Mouse (Mus musculus): ENCODE results near the gene Hebp2. TPM values are rescaled to one million over a fixed set of nuclear protein-coding genes. Genes with fewer than 3 reads are reported as not detected.

Hebp2 gene
- polyA plus RNA-seq, 1 experiment from 2014 or later = 12.3 TPM

DNA sequence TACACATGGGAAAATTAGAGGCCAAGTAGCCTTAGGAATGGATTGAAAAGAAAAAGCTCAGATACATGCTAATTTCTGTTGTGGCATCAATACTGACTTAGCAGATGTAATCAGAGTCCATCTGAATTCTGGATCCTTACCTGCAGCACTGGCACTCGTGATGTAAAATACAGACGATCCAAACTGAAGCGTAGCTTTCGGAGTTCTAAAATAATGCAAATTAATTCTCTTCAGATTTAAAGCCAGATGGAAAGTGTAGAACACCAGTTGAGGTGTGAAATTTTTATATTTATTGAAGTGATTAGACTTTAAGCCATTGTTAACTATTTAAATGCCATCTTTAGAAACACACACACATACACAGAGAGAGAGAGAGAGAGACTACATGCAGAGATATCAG, 15.7 kb downstream of the Hebp2 start:
- H3K4me1 ChIP-seq (replicated peaks) = peaks cover 28% of the 10 kb centered on the region
- H3K27me3 ChIP-seq = no peaks in the 10 kb centered on the region
- peaks cover 35% of the 10 kb centered on the region for H3K36me3 ChIP-seq
- H3K9ac ChIP-seq = no peak overlapping the region
- H3K4me2 ChIP-seq = no peak overlapping the region
- H3K27ac ChIP-seq = no peak overlapping the region
- no peaks in the 10 kb centered on the region for H3K9me3 ChIP-seq
- ATAC-seq (ENCODE audit: low FRiP score) = no peak
- H3K4me3 ChIP-seq = no peak overlapping the region
- WGBS = 86% methylated on average over 4 of the region's 4 CpGs

DNA sequence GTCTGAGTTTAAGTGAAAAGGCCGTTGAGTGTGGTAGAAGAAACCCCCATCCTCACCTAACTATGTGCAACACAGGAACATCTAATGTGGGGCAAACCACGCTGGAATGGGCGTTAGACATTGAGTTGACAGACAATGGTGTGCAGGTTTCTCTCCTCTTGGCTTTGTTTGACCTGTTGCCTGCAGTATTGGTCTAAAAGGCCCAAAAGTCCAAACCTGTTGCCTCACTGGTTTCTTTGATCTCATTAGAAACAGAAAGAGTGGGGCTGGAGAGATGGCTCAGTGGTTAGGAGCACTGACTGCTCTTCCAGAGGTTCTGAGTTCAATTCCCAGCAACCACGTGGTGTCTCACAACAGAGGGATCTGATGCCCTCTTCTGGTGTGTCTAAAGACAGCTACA, 16.7 kb downstream of the Hebp2 start:
- Histone ChIP-seq H3K36me3 (peaks cover 43% of the 10 kb centered on the region), H3K9me3 (no peaks in the 10 kb centered on the region), H3K9ac (no peak overlapping the region), H3K4me1 (replicated peaks) (peaks cover 31% of the 10 kb centered on the region), H3K27me3 (no peaks in the 10 kb centered on the region), H3K27ac (no peak overlapping the region), H3K4me3 (no peak overlapping the region), H3K4me2 (no peak overlapping the region)
- ATAC-seq (ENCODE audit: low FRiP score) = no peak
- 90% methylated on average over 4 of the region's 4 CpGs for WGBS

DNA sequence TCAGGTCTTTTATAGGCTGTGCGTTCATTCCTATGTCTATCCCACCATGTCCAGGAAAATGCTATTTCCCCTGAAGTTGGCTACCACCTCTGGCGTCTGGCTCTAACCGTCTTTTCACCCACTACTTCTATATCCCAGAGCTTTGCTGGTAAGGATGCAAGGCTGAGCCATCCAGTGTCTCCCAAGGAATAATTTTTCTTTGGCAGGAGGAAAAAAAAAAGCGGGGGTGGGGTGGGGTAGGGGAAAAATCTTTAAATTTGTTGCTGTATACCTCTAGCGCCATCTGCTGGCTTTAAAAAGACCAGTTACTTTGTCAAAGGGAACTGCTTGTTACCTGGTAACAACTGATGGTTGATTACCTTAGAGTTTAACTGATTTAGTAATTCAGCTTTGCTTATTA, 17.4 kb downstream of the Hebp2 start:
- Histone ChIP-seq H3K9me3 (no peaks in the 10 kb centered on the region), H3K4me1 (replicated peaks) (peaks cover 31% of the 10 kb centered on the region), H3K36me3 (peaks cover 49% of the 10 kb centered on the region), H3K4me2 (no peak overlapping the region), H3K27ac (no peak overlapping the region), H3K4me3 (no peak overlapping the region), H3K9ac (no peak overlapping the region), H3K27me3 (no peaks in the 10 kb centered on the region)
- ATAC-seq (ENCODE audit: low FRiP score) = no peak
- 46% methylated on average over 5 of the region's 5 CpGs for WGBS

DNA sequence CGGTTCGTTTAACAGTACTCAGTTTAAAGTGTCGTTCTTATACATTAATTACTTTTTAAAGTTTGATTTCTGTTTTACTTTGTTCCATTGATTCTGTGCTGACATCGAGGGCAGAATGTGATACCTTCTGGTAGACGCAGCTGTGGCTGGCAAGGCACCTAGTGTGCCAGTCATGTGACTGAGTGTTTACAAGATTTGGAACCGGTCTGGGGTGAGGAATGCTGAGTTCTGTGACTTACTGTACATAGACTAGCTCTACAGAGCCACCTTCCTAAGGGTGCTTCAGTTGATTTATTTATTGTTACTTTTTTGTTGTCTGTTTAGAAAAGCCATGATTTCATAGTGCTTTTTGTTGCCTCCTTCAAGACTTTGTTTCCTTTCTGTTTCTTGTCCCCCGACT, 18.1 kb downstream of the Hebp2 start:
- no peak overlapping the region for H3K9ac ChIP-seq
- WGBS = 78% methylated on average over 7 of the region's 7 CpGs
- no peak overlapping the region for H3K4me3 ChIP-seq
- peaks cover 45% of the 10 kb centered on the region for H3K36me3 ChIP-seq
- no peaks in the 10 kb centered on the region for H3K9me3 ChIP-seq
- no peak for ATAC-seq (ENCODE audit: low FRiP score)
- peaks cover 31% of the 10 kb centered on the region for H3K4me1 ChIP-seq (replicated peaks)
- H3K27ac ChIP-seq = no peak overlapping the region
- H3K27me3 ChIP-seq = no peaks in the 10 kb centered on the region
- no peak overlapping the region for H3K4me2 ChIP-seq

DNA sequence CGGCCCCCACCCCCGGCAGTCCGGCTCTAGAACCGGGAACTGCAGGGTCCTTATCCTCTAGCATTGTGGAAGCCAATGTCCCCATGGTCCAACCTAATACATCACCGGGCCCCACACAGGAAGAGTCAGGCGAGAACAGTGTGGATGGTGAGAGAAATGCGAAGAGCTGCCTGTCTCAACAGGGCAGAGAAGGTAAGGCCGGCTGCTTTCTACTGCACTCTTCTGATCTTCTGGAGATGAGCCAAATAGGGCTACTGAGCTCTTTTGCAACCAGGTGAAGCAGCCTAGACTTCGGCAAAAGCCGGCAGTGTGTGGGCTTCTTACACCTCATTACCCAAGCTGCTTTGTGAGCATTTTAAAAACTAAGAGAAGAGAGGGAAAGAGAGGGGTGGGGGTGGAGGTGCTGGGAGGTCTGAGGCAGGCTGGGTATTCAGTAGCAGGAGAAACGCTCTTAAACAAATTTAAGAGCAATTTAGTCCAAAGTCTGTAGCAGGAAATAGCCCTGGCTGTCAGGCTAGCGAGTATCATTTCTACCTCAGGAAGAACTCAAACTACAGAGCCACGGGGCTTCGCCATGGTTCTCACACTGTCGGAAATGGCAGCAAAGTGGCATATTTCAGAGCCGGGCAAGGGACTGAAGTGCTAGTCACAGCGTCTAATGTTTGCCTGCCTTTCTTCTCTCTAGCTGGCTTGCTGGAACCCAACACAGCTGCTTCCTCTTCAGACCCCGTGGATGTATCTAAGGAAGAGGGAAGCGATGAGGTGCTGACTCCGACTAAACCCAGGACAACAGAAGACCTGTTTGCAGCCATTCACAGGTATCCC, 18.8 kb downstream of the Hebp2 start:
- no peaks in the 10 kb centered on the region for H3K9me3 ChIP-seq
- peaks cover 33% of the 10 kb centered on the region for H3K4me1 ChIP-seq (replicated peaks)
- peak overlapping the region; percentile 71 for H3K27ac ChIP-seq
- H3K4me3 ChIP-seq = no peak overlapping the region
- H3K4me2 ChIP-seq = no peak overlapping the region
- 72% methylated on average over 20 of the region's 20 CpGs for WGBS
- H3K36me3 ChIP-seq = peaks cover 40% of the 10 kb centered on the region
- peak; percentile 14; the same call in 1 of the 2 replicates for ATAC-seq (ENCODE audit: low FRiP score)
- no peaks in the 10 kb centered on the region for H3K27me3 ChIP-seq
- H3K9ac ChIP-seq = no peak overlapping the region

DNA sequence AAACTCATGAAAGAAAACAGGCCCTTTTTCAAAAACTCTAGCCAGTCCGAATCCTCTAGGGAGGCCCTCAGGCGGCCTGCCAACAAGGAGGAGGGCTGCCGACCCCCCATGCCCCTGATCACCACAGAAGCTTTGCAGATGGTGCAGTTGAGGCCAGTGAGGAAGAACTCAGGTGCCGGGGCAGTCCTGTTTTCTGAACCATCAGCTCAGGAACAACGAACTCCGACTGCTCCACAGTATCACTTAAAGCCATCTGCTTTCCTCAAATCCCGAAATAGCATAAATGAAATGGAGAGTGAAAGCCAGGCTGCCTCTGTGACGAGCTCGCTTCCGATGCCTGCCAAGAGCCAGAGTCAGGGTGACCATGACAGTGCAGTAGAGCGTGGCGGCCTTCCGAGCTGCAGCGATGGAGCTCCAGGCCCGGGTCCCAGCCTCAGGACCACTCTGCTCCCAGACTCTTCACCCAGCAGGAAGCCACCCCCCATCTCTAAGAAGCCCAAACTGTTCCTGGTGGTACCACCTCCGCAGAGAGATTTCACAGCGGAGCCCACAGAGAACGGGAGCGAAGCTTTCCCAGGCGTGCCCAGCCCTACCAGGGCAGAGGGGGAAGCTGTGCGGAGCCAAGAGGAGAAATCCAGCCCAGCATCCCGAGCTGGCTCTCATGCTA, 19.6 kb downstream of the Hebp2 start:
- Histone ChIP-seq H3K9ac (no peak overlapping the region; the same call in 1 of the 2 replicates), H3K4me2 (no peak overlapping the region), H3K27me3 (no peaks in the 10 kb centered on the region), H3K9me3 (no peaks in the 10 kb centered on the region), H3K36me3 (peaks cover 33% of the 10 kb centered on the region), H3K27ac (peak overlapping the region; percentile 71), H3K4me1 (replicated peaks) (peaks cover 33% of the 10 kb centered on the region), H3K4me3 (no peak overlapping the region)
- 70% methylated on average over 22 of the region's 22 CpGs for WGBS
- ATAC-seq (ENCODE audit: low FRiP score) = peak; percentile 63; the same call in 1 of the 2 replicates

DNA sequence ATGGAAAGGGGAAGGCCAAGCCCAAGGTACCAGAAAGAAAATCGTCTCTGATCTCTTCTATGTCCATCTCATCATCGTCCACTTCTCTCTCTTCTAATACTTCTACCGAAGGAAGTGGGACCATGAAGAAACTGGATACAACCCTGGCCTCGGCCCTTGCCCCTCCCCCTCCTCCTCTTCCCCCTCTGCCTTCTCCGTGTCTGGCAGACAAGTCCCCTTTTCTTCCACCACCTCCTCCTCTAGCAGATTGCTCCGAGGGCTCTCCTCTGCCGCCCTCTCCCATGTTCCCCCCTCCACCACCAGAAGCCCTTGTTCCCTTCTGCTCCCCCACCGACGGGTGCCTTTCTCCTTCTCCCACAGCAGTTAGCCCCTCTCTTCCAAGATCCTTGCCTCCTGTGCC, 20.1 kb downstream of the Hebp2 start:
- 0 out of 2 replicates have a peak, but pooled peaks have one; percentile 25 for ATAC-seq (ENCODE audit: low FRiP score)

DNA sequence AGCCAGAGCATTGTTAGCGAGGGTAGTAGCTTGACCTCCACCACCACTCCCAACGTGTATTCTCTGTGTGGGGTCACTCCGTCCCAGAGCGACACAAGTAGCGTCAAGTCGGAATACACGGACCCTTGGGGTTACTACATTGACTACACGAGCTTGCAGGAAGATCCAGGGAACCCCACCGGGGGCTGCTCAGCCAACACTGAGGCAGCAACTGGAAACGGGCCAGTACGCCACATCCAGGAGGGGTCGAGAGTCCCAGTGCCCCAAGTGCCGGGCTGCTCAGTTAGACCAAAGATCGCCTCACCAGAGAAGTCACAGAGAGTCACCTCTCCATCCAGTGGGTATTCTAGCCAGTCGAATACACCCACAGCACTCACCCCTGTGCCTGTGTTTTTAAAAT, 20.6 kb downstream of the Hebp2 start:
- ATAC-seq (ENCODE audit: low FRiP score) = no peak
- peaks cover 30% of the 10 kb centered on the region for H3K36me3 ChIP-seq

More for the DNA sequence above, 20.1 kb downstream of the Hebp2 start:
- Histone ChIP-seq H3K4me3 (no peak overlapping the region), H3K4me1 (replicated peaks) (peaks cover 33% of the 10 kb centered on the region), H3K27me3 (no peaks in the 10 kb centered on the region), H3K9me3 (no peaks in the 10 kb centered on the region), H3K9ac (no peak overlapping the region), H3K36me3 (peaks cover 30% of the 10 kb centered on the region), H3K27ac (peak overlapping the region; percentile 71), H3K4me2 (no peak overlapping the region)
- 56% methylated on average over 9 of the region's 9 CpGs for WGBS

DNA sequence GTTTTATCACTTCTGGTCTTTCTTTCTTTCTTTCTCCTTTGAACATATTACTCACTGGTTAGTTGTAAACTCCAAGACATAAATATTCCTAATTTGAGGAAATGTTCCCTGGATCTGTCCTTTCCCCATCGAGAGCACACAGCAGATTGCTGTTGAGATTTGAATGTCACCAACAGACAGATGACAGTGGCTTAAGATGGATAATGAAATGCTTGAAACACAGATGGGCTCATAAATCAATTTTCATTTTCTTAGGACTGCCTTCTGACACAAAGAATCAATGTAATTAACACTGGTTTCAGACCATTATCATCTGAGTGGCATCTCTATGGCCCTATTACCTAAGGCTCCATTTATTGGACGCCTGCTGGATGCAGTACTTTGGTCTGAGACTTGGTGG, 23.3 kb downstream of the Hebp2 start:
- no peaks in the 10 kb centered on the region for H3K9me3 ChIP-seq
- whole genome bisulfite sequencing = 49% methylated on average over 2 of the region's 2 CpGs
- H3K4me2 ChIP-seq = no peak overlapping the region
- peaks cover 31% of the 10 kb centered on the region for H3K4me1 ChIP-seq (replicated peaks)
- H3K27ac ChIP-seq = 0 out of 2 replicates have a peak overlapping the region, but pooled peaks have one; percentile 13
- peaks cover 30% of the 10 kb centered on the region for H3K36me3 ChIP-seq
- no peak for ATAC-seq (ENCODE audit: low FRiP score)
- no peaks in the 10 kb centered on the region for H3K27me3 ChIP-seq
- H3K9ac ChIP-seq = no peak overlapping the region
- no peak overlapping the region for H3K4me3 ChIP-seq

More for the DNA sequence above, 20.6 kb downstream of the Hebp2 start:
- Histone ChIP-seq H3K9me3 (no peaks in the 10 kb centered on the region), H3K27me3 (no peaks in the 10 kb centered on the region), H3K4me3 (no peak overlapping the region), H3K4me2 (no peak overlapping the region), H3K9ac (no peak overlapping the region), H3K27ac (peak overlapping the region; percentile 71), H3K4me1 (replicated peaks) (peaks cover 33% of the 10 kb centered on the region)
- 71% methylated on average over 15 of the region's 15 CpGs for WGBS

DNA sequence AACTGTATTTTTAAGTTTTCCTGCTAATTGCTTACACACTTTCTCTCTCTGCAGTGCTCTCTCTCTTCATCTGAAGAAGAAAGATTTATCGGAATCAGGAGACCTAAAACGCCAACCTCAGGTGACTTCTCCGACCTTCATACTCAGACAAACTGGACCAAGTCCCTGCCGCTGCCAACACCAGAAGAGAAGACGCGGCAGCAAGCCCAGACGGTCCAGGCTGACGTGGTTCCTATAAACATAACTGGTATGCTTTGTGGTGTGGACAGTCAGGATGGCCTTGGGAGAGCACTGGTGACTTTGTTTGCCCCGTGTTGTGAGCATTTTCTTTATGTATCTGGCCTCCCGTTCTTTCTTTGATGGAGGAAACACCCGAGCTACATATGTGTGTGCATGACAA, 34.4 kb downstream of the Hebp2 start:
- H3K4me3 ChIP-seq = no peak overlapping the region
- H3K27me3 ChIP-seq = no peaks in the 10 kb centered on the region
- WGBS = 91% methylated on average over 11 of the region's 11 CpGs
- no peak overlapping the region for H3K9ac ChIP-seq
- H3K9me3 ChIP-seq = no peaks in the 10 kb centered on the region
- H3K4me1 ChIP-seq (replicated peaks) = peaks cover 32% of the 10 kb centered on the region
- H3K27ac ChIP-seq = no peak overlapping the region
- H3K36me3 ChIP-seq = peaks cover 16% of the 10 kb centered on the region
- H3K4me2 ChIP-seq = no peak overlapping the region
- ATAC-seq (ENCODE audit: low FRiP score) = no peak

DNA sequence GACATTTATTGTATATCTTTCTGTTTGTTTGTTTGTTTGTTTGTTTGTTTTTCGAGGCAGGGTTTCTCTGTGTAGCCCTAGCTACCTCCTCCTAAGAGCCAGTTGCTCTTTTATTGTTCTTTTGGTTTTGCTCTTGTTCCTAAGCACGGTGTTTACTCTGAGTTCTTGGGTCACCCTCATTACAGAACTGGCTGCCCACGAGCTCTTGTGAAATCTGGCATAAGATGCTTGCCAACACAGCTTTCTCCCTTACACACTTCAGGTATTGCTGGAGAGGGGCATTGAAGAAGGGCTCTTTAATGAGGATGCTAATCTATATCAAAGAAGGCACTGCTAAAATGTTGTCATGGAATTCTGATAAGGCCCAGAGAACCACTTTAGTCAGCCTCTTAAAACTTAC, 35.2 kb downstream of the Hebp2 start:
- Histone ChIP-seq H3K4me1 (replicated peaks) (peaks cover 32% of the 10 kb centered on the region), H3K9me3 (no peaks in the 10 kb centered on the region), H3K27me3 (no peaks in the 10 kb centered on the region), H3K4me3 (no peak overlapping the region), H3K27ac (no peak overlapping the region), H3K4me2 (no peak overlapping the region), H3K36me3 (peaks cover 17% of the 10 kb centered on the region), H3K9ac (no peak overlapping the region)
- ATAC-seq (ENCODE audit: low FRiP score) = no peak
- 90% methylated on average over 3 of the region's 3 CpGs for WGBS

DNA sequence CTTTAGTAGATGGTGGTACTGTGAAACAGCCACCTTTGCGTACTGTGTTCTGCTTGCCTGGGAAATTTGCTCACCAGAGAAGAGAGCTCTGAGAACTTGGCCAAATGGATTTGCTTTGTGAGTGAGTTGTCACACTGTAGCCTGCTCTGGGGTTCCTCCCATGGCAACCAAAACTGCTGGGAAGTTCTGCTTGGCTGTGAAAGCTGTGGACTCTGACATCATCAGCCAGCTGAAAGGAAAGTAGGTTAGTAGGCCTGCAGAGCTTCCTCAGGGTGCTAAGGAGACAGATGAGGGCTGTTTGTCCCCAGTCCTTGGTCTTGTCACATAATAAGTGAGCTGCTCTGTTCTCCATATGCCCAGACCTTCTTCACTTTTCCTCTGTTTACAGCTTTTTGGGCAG, 37.3 kb downstream of the Hebp2 start:
- peak; percentile 34 for ATAC-seq (ENCODE audit: low FRiP score)
- no peaks in the 10 kb centered on the region for H3K9me3 ChIP-seq
- WGBS = 91% methylated on average over 1 of the region's 1 CpGs
- H3K4me1 ChIP-seq (replicated peaks) = peaks cover 33% of the 10 kb centered on the region
- peak overlapping the region; percentile 71 for H3K27ac ChIP-seq
- no peak overlapping the region for H3K9ac ChIP-seq
- peaks cover 22% of the 10 kb centered on the region for H3K36me3 ChIP-seq
- no peak overlapping the region for H3K4me3 ChIP-seq
- H3K4me2 ChIP-seq = no peak overlapping the region
- no peaks in the 10 kb centered on the region for H3K27me3 ChIP-seq
